Mouse (Mus musculus) frontal cortex, postnatal 36 days (tissue): ENCODE data around the gene Irx2.

Experiments used
- DNase-seq, 2 experiments: peaks; one replicate each; pipeline ENCODE4 v3.0.0; 2022; ENCODE audit warnings: low spot score in 2 of 2

The Irx2 gene

DNA sequence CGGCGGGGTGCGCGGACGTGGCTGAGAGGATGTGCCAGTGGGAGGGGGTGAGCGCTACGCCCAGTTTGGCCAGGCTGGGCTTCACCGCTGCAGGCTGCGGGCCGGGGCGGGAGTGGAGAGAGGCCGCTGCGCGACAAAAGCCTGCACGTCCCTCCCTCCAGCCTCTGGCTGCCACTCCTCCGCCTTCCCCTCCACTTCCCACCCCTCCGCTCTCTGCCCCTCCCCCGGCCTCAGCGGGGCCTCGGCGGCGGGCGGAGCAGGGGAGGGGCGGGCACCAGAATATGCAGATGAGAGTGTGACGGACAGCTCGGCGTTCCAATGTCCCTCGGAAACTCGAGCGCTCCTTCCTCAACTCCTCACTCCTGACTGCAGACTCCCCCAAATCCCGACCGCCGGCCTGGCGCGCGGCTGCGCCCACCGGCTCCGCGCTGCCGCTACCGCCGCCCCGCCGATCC, at the start of gene Irx2:
TSS of gene Irx2 (plus strand) at position 359 of the 455 bp plus-strand sequence.
- DNase-seq: no peak

DNA sequence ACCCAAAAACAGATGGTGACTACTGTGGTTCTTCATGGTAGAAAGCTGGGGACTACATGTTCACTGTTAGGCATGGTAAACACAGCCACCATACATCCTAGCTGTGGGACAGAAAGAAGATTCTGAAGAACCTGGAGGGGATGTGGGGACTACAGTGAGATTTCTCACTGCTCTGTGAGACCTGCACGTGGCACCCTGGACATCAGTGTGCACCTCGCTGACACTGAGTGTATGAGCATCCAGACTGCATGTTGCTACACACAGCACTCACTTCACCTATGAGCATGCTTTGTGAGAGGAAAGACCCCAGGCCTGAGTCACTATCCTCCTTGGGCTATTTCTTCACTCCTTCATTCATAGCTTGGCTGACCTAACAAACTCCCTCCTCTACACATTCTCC, 47.3 kb upstream of the Irx2 start:
- no peak for DNase-seq

DNA sequence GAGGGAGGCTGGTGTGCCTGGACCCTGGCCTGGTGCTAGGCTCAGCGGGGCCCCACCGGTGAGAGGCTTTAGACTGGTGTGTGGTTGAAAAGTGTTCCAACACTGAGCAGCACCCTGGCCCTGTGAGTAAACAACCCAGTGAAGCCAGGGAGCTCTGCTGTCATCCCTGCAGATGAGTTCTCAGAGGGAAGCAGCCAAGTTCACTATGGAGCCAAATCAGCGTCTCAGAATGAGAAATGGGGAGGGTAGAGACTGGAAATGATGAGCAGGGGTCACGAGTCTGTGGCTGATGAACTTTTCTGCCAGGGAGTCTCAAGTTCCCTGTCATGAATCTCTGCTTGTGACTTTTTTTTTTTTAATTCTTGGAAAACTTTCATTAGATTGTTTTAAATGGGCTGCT, 36.1 kb upstream of the Irx2 start:
- no peak for DNase-seq

DNA sequence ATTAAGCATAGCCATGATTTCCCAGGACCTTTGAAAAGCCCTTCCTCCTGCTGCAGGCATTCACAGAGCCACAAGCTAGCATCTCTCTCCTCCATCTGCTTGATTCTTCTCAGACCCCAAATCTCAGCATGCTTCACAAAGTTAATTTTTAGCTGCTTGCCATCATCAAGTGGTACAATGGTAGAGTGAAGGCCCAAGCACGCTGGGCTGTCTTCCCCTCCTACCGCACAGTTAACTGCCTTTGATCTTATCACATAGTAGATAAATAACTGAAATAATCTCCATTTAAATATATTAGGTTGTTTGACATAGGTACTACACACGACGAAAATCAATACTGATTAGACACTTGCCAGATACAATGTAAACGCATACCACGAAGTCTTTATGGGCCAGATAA, 35.3 kb upstream of the Irx2 start:
- DNase-seq: no peak

DNA sequence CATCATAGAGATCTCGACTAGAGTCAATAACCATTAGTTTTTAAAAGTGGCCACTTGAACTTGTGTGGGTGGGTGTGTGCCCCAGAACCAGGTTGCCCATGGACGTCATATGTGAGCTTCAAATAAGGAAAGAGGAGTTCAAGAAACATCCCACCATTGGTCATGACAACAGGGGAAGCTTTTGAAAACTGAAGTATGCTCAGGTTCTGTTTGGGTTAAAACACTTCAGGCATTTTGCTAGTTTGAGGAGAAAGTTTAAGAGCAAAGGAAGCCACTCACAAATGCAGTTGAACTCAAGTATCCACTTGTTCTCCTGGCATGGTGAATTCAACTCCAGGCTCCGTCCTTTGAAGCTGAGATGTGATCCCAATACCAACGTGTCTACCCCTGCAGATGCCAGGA, 34.9 kb upstream of the Irx2 start:
- DNase-seq: no peak

DNA sequence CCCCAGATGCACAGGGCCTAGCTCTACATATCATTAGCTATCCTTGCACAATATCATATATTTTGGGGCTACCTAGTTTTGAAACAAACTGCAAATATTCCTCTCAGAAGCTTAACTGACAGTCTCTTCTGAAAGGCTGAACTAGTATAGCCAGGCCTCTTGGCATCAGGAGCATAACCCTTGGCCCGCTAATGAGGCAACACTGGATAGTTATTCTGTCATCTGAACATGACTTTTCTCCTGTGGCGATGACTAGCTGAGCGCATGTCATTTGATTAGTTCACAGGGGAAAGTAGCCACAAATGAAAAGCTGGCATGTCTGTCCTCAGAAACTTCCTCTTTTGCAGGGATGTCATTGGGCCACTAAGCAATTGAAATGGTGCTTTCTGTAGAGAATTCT, 29.4 kb upstream of the Irx2 start:
- DNase-seq: no peak

DNA sequence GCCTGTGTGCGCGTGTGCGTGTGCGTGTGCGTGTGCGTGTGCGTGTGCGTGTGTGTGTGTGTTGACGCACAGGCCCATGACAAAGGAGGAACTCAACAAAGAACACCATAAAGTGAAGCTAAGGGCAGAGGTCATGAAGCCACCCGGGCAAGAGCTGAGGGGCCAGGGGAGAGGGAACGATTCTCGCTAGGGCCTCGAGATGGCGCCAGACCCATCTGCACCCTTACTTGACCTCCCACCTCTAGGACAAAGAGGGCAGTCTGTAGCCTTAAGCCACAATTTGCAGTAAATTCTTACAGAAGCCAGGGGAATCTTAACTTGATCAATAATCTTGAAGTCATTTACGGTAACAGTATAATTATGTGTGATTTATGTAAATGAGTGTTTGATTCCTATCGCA, 19.9 kb upstream of the Irx2 start:
- no peak for DNase-seq

DNA sequence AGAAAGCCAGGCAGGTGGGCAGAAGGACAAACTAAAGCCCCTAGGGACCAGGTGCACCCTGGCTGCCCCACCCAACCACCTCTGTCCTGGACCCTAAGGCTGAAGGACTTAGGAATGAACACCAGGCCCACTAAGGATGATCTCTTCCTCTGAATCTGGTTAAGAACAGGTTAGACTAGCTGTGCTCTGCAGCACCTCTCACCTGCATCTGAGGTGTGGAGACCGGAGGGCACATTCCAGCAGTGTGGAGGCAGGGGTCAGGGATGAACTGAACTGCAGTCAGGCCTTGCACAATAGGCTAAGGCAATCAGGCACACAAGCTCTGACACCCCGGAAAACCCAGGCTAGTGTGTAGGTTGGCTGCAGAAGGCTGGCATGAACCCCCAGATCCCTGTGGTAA, 18.3 kb upstream of the Irx2 start:
- DNase-seq: no peak

DNA sequence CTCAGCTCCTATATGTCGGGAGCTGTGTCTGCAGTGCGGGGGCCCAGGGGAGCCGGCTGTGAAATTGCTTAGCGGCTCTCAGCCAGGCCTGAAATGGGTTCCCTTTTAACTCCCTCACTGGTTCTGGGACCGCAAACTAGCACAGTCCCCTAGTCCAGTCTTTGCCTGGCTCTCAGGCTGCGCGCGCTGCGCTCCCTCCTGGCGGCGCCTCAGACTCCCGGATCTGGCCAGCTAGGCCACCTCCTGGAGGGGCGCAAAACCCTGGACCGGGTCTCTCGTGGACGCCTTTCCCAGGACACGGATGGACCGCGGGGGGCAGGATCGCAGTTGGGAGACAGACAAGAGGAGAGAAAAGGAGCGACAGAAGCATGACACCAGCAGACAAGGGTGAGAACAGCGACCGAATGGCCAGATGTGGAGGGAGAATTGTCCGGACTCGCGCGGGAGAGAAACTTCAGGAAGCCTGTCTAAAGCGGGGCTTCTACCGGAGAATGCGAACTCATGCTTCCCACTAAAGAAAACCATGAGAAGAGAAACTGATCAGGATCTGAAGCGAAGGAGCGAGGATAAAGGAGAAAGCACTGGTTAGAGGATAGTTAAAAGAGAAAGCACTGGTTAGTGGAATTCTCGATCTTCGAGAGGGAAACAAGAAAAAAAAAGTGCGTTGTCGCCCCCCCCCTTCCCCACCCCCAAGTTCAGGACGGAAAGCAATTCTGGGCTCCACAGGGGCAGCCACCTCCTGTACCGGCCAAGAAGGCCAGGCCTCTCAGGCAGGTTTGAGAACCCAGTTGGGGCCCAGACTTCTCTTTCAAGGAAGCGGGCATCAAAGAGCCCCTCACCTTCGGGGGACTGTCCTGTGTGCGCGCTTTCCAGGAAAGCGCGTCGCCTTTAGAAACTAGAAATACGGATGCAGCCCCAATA, 4.4 kb upstream of the Irx2 start:
- DNase-seq: no peak

DNA sequence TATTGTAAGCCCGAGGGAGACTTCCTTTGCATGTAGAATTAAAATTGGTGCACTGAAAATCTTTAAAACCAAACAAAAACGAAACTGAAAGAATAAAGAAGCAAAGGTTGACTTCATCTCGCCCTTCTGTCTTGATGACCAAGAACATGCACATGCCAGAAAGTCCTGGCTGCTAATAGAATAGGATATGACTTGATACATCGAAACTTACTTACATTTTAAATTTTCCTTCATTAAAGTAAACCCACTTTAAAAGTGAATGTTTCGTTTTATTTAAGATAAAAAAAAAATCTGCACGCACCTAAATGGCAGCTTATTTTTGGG, 3.8 kb upstream of the Irx2 start:
- DNase-seq: no peak

DNA sequence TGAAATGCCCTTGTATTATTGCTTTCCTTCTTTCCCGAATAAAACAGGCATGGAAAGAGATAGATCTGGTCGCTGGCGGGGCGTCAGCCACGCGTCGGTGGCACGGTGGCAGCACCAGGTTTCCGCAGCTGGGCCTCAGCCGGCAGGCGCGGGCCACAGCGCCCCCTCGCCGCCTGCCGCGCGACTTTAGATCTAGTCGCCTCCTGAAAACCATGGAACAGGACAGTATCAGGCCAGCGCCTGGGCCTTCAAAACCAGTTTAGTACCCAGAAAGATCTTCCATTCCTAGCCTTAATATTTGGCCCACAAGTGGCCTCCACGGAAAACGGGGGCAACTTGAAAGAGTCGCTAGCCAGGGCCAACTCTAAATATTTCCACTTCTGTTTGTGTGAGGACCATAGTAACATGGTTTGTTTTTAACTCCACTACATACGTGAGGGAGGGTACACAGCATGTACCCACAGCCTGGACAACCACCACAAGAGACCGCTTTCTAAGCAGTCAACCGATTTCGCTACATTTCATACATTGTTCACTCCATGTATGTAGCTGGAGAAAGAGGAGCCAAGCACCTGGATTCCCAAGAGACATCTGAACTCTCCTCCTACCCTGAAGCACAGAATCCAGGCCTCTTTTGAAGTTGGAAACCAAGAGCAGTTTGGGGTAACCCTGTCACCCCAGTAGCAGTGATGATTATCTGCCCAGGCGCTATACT, 3.2 kb upstream of the Irx2 start:
- no peak for DNase-seq

DNA sequence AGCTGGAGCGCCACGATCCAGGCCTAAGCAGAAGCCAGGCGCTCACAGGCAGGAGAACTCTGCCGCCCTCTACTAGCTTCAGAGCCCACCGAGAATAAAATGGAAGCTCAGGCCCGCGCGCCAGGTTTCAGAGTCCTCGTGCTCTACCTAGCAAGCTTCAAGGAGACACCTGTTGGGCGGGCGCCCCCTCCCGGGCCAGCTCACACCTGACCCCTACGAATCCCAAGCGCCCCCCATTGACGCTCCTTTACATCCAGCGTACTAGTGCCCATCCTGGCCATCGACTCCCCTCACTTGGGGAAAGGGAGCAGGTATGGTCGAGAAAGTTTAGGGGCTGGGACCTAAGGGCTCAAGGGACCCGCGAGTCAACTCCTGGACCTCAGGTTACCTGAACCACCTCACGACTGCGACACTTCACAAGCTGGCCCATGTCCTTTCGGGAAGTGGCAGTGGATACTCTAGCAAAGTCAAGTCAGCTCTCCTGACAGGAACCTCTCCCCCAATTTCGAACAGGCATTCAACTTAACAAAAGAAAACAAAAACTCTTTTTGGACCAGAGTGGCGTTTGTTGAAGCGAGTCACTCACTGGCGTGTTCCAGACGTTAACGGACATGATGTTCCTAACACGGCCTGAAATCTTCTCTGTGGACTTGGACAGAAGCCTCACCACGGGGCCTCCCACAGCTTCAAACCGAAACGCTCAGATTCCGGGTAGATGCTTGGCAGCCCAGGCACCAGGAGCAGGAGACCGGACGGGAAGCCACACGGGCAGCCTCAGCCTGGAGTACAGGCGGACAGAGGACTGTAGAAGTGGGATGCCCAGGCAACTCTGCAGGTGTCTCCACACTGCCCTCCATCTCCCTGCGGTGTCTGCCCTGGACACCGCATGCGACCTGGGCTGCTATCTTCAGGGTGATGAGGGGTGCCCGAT, 964 bp upstream of the Irx2 start:
- DNase-seq: no peak

DNA sequence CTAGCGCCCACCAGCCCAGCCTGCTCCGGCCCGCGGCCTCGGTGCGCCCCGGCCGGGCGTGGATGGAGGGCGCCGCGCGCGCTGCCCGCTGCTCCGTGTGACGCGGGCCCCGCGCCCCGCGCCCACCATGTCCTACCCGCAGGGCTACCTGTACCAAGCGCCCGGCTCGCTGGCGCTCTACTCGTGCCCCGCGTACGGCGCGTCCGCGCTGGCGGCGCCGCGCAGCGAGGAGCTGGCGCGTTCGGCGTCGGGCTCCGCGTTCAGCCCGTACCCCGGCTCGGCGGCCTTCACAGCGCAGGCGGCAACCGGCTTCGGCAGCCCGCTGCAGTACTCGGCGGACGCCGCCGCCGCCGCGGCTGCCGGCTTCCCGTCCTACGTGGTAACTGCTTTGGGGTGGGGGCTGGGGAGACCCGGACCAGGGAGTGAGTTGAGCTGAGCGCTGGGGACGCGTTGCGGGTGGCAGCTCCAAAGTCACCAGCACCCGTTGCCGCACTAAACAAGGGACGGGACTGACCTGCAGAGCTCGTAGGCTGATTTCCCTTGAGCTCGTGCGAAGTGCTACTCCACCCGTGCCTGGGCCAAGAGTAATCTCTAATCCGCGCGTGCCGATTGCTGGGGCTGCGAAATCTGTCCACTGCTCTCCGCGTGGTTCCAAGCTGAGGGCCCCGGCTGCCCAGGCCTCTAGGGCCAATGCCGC, 463 bp downstream of the Irx2 start:
- no peak for DNase-seq

DNA sequence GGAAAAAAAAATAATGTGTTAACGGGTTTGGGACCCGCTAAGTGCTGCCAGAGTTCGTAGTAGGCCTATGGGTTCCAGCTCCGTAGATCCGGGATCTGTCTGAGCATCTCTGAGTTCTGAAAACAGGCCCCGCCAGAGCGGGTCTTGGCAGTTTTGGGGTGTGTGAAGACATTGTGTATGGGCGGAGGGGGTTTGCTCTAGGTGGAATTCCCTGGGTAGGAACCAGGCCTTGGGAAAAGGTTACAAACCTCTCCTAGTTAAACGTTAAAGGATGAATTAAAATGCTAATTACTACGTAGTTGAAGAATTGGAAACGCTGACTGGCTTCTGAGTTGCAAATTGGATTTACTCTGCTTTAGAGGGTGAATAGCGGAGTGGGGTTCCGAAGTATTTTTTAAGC, 1.2 kb downstream of the Irx2 start:
- DNase-seq: no peak

DNA sequence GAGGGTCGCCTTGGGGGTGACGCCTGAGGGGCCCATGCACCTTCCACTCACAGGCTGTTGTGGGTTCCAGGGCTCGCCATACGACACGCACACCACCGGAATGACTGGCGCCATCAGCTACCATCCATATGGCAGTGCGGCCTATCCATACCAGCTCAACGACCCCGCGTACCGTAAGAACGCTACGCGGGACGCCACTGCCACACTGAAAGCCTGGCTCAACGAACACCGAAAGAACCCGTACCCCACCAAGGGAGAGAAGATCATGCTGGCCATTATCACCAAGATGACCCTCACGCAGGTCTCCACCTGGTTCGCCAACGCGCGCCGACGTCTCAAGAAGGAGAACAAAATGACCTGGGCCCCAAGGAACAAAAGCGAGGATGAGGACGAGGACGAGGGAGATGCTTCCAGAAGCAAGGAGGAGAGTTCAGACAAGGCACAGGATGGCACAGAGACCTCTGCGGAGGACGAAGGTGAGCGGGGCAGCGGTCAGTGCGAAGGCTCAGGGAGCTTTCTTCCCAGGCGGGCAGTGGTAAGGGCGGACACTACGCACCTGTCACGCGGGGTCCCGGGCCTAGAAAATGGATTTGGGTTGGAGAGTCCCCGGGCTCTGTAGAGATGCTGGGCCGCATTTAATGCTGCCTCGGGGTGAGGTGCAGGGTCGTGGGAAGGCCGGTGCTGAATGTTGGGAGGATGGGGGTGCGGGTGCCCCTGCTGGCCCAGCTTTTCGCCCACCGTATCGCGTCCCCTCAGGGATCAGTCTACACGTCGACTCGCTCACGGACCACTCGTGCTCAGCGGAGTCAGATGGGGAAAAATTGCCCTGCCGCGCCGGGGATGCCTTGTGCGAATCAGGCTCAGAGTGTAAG, 2.1 kb downstream of the Irx2 start:
- no peak for DNase-seq

DNA sequence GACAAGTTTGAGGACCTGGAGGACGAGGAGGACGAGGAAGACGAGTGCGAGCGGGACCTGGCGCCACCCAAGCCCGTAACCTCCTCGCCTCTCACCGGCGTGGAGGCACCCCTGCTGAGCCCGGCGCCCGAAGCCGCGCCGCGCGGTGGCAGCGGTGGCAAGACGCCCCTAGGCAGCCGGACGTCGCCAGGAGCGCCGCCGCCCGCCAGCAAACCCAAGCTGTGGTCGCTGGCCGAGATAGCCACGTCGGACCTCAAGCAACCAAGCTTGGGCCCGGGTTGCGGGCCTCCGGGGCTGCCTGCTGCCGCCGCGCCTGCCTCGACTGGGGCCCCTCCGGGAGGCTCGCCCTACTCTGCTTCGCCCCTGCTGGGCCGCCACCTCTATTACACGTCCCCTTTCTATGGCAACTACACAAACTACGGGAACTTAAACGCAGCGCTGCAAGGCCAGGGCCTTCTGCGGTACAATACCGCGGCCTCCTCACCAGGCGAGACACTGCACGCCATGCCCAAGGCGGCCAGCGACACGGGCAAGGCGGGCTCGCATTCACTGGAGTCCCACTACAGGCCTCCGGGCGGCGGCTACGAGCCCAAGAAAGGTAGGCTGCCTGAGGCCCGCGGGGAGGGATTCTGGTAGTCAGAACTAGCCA, 2.9 kb downstream of the Irx2 start:
- DNase-seq: no peak

DNA sequence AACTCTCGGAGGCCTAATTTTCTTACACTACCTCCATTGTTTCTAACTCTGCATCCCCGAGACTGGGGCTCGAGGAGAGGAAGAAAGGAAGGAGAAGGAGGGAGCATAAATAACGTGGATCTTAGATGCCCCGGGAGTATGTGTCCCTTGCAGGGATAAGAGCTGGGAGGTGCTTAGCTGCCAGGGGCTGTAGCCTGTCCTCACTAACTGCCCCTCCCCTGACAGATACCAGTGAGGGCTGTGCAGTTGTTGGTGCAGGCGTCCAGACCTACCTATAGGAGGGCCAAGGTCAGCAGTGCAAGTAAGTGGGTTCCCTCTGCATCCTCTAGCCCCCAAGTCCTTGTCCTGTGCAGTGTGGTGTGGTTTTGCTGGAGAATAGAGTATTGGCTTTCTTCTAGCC, 3.7 kb downstream of the Irx2 start:
- DNase-seq: no peak

DNA sequence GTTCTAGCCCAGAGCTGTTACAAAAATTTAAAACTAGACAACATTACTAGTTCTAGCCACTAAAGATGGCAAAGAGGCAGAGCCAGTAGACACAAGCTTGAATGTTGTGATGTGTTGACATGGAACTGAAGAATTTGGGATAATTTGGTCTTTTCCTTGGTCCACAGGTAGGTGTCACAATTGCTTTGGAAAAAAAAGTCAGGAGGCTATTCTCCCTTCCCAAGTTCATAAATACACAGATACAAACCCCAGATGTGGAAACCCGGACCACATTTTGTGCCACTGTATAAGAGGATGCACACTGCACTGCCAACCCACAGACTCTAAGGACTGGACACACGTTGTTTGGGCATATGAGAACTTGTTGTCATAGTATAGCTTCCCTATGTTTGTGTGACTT, 4.5 kb downstream of the Irx2 start:
- no peak for DNase-seq

DNA sequence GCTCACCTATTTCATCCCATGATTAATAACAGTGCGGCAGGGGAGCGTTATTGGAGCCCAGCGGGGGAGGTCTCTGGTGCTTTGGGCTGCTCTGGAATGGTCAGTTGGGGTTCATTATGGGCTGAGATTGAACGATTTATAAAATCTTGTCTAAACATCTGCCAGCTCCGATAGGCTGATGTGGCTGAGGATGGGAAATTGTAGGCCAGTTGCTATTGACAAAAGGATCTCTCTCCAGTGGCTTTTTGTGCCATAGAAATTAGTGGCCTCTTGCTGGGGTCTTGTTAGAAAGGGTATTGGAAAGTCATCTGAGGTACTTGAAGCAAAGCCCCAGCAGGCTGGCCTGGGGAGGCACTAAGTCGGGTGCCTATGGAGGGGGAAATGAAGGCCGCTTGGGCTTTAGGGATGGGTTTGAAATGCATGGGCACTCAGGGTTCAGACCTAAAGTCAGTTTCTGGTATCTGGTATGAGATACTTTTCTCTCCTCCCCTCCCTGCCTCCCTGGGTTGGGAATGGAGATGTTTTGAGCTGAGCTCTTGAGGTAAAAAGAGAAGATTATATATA, 6.2 kb downstream of the Irx2 start:
- no peak for DNase-seq

DNA sequence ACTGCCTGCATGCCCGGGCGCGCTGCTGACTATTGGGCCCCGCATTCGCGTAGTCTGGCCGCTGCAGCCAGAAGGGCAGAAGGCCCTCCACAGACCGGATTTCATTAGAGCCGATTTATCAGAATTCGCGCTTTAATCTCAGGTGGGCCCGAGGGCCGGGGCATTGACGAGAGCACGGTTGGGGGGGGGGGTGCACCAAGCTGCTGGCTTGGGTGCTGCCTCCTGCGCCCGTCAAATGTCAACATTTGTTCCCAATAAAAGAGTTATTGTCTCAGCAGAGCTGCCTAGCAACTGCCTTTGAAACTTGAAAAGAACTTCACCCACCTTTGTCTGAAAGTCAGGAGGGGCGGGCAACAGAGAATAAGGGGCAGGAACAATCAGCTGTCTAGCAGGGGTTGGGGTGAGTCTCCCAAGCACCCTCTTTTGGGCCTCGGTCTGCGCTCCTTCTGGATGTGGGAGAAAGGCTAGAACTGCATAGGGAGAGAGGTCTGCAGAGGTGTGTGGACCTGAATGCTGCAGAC, 7.8 kb downstream of the Irx2 start:
- DNase-seq: no peak
